Mouse (Mus musculus) CD4-positive helper T cell, adult 2 months (primary cell): ENCODE measurements around the gene Klhl25.
"Not testable (repeated sequence)": the region's sequence is repeated elsewhere in the genome, so short reads cannot be mapped to it uniquely, and the experiment has no call there.

ENCODE experiments used
- DNase-seq: peaks from one replicate; pipeline ENCODE4 v3.0.0-alpha.2; 2012; ENCODE audit warnings: low read depth, missing footprints, low spot score

Klhl25 gene

GRCm38 (mm10) chr7:75845936-75846335 is 2.2 kb upstream of the Klhl25 start:
- DNase-seq, result no peak

GRCm38 (mm10) chr7:75846942-75847341 is 1.2 kb upstream of the Klhl25 start:
- peak; percentile 49 for DNase-seq

- no peak for DNase-seq
Observed at GRCm38 (mm10) chr7:75847489-75847888, 621 bp upstream of the Klhl25 start.

GRCm38 (mm10) chr7:75848776-75849670 is 913 bp downstream of the Klhl25 start:
- peak; percentile 68 for DNase-seq

GRCm38 (mm10) chr7:75850396-75850795 is 2.3 kb downstream of the Klhl25 start:
- DNase-seq, result not testable (repeated sequence)

GRCm38 (mm10) chr7:75851290-75851689 is 3.2 kb downstream of the Klhl25 start:
- no peak for DNase-seq

GRCm38 (mm10) chr7:75852363-75852762 is 4.3 kb downstream of the Klhl25 start:
- no peak for DNase-seq

- DNase-seq, result no peak
Observed at GRCm38 (mm10) chr7:75853171-75853830, 5.2 kb downstream of the Klhl25 start.

GRCm38 (mm10) chr7:75854231-75854925 is 6.3 kb downstream of the Klhl25 start:
- no peak for DNase-seq

- no peak for DNase-seq
Observed at GRCm38 (mm10) chr7:75855028-75855427, 6.9 kb downstream of the Klhl25 start.

- DNase-seq, result no peak
Observed at GRCm38 (mm10) chr7:75856259-75856658, 8.1 kb downstream of the Klhl25 start.

GRCm38 (mm10) chr7:75859771-75860196 is 11.7 kb downstream of the Klhl25 start:
- DNase-seq, result no peak

- DNase-seq, result not testable (repeated sequence)
Observed at GRCm38 (mm10) chr7:75861638-75862426, 13.7 kb downstream of the Klhl25 start.

GRCm38 (mm10) chr7:75862427-75862781 is 14.3 kb downstream of the Klhl25 start:
- DNase-seq, result not testable (repeated sequence)

GRCm38 (mm10) chr7:75863248-75863911 is 15.3 kb downstream of the Klhl25 start:
- DNase-seq, result not testable (repeated sequence)

- no peak for DNase-seq
Observed at GRCm38 (mm10) chr7:75865026-75865425, 16.9 kb downstream of the Klhl25 start.

GRCm38 (mm10) chr7:75866557-75866956 is 18.4 kb downstream of the Klhl25 start:
- DNase-seq, result no peak

- DNase-seq, result no peak
Observed at GRCm38 (mm10) chr7:75868687-75869086, 20.6 kb downstream of the Klhl25 start.

GRCm38 (mm10) chr7:75870551-75870950 is 22.4 kb downstream of the Klhl25 start:
- no peak for DNase-seq

- no peak for DNase-seq
Observed at GRCm38 (mm10) chr7:75872255-75872654, 24.1 kb downstream of the Klhl25 start.

GRCm38 (mm10) chr7:75872697-75873096 is 24.6 kb downstream of the Klhl25 start:
- DNase-seq, result no peak
